Mouse (Mus musculus) midbrain, postnatal 0 days (tissue): ENCODE results near the gene Eaf2. TPM values are rescaled to one million over a fixed set of nuclear protein-coding genes. Genes with fewer than 3 reads are reported as not detected.

ENCODE experiments used
- ATAC-seq: fragments of 200-750 bp; cut with Nextera tagmentation; 2 replicates; pipeline ENCODE4 v1.8.0; 2017; ENCODE audit warnings: moderate number of reproducible peaks, mild to moderate bottlenecking, moderate TSS enrichment, moderate library complexity; ENCODE audit not compliant: low FRiP score
- DNase-seq: peaks from one replicate; pipeline ENCODE4 v3.0.0-alpha.2; 2015; ENCODE audit warnings: low spot score
- H3K27ac ChIP-seq: fragments of 300-500 bp; sonication (generic); 2 replicates; pipeline ENCODE4 v1.5.1; 2014; ENCODE audit warnings: low read depth, mild to moderate bottlenecking, low read length, mixed read lengths
- H3K27me3 ChIP-seq: fragments of 300-500 bp; sonication (generic); 2 replicates; pipeline ENCODE4 v1.6.1; 2014; ENCODE audit warnings: low read length, control low read depth, mixed read lengths; ENCODE audit not compliant: insufficient read depth
- H3K36me3 ChIP-seq: fragments of 300-500 bp; sonication (generic); 2 replicates; pipeline ENCODE4 v1.6.1; 2014; ENCODE audit warnings: low read length, control low read depth, mixed read lengths; ENCODE audit not compliant: insufficient read depth
- H3K4me1 ChIP-seq: fragments of 300-500 bp; sonication (generic); 2 replicates; pipeline ENCODE4 v1.6.1; 2014; ENCODE audit warnings: mild to moderate bottlenecking, control low read depth, antibody characterized with exemption, low read length, mixed read lengths; ENCODE audit not compliant: insufficient read depth
- H3K4me2 ChIP-seq: fragments of 300-500 bp; sonication (generic); 2 replicates; pipeline ENCODE4 v1.6.1; 2014; ENCODE audit warnings: low read depth, mild to moderate bottlenecking, low read length, mixed read lengths; ENCODE audit not compliant: poor library complexity, severe bottlenecking
- H3K4me3 ChIP-seq: fragments of 300-500 bp; sonication (generic); 2 replicates; pipeline ENCODE4 v1.5.1; 2014; ENCODE audit warnings: low read depth, mild to moderate bottlenecking, low read length, moderate library complexity
- H3K9ac ChIP-seq: fragments of 300-500 bp; sonication (generic); replicated peaks from 2 replicates; pipeline ENCODE4 v1.6.1; 2014; ENCODE audit warnings: mild to moderate bottlenecking, low read length, moderate library complexity, mixed read lengths; ENCODE audit not compliant: poor library complexity, severe bottlenecking
- H3K9me3 ChIP-seq: fragments of 300-500 bp; sonication (generic); 2 replicates; pipeline ENCODE4 v1.6.1; 2016; ENCODE audit warnings: low read length, control low read depth
- CTCF ChIP-seq: IDR thresholded peaks from 2 replicates; pipeline ENCODE4 v1.5.1; 2016; ENCODE audit warnings: antibody characterized with exemption, mild to moderate bottlenecking
- WGBS: fragments of 180-500 bp; shearing (Covaris S2); extraction: QIAGEN DNeasy Blood & Tissue Kit; methylation state at CpG from one replicate; pipeline ENCODE4 v1.1.7; 2014; 5-methylcytosine and 5-hydroxymethylcytosine counted together
- polyA plus RNA-seq: library from polyadenylated mRNA; unstranded; fragments of >200 nt; fragmentation: Nextera tagmentation; extraction: Ambion mirVana; gene quantifications from 2 replicates; pipeline ENCODE4 v1.2.1, GENCODE M21; 2015
- total RNA-seq: library from RNA; depleted of rRNA; stranded (reverse); fragments of >200 nt; gene quantifications from 2 replicates; pipeline ENCODE4 v1.2.3, GENCODE M21; 2014

The Eaf2 gene
- total and polyA plus RNA-seq, 2 experiments from 2014 or later = 1.0 to 1.3 TPM

DNA sequence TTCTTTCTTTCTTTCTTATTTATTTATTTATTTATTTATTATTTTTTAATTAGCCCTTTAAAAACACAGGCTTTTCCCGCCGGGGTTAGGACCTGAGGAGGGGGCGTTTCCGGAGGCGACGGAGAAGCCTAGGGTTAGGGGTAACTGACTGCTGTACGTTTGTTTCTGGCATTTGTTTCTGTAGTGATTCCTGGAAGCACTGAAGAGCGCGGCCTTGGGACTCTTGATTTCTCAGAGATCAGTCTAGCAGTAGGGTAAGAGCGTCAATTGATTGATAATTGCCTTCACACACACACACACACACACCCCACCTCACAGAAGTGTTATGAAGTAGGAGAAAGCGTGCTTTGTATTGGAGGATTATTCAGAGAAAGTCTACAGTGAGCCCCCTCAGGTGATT is 46.0 kb downstream of the Eaf2 start:
- DNase-seq (peak; percentile 5), ATAC-seq (peak; percentile 9)
- TF ChIP-seq CTCF = no peak
- WGBS = 2% methylated on average over 11 of the region's 11 CpGs
- H3K4me3 ChIP-seq = peak overlapping the region; percentile 92
- peak overlapping the region; percentile 60 for H3K4me2 ChIP-seq
- H3K27me3 ChIP-seq = no peaks in the 10 kb centered on the region
- peaks cover 2% of the 10 kb centered on the region; the same call in 1 of the 2 replicates for H3K4me1 ChIP-seq
- H3K9ac ChIP-seq = peak overlapping the region; percentile 97
- no peaks in the 10 kb centered on the region for H3K36me3 ChIP-seq
- no peaks in the 10 kb centered on the region for H3K9me3 ChIP-seq
- H3K27ac ChIP-seq = peak overlapping the region; percentile 68; the same call in 1 of the 2 replicates

DNA sequence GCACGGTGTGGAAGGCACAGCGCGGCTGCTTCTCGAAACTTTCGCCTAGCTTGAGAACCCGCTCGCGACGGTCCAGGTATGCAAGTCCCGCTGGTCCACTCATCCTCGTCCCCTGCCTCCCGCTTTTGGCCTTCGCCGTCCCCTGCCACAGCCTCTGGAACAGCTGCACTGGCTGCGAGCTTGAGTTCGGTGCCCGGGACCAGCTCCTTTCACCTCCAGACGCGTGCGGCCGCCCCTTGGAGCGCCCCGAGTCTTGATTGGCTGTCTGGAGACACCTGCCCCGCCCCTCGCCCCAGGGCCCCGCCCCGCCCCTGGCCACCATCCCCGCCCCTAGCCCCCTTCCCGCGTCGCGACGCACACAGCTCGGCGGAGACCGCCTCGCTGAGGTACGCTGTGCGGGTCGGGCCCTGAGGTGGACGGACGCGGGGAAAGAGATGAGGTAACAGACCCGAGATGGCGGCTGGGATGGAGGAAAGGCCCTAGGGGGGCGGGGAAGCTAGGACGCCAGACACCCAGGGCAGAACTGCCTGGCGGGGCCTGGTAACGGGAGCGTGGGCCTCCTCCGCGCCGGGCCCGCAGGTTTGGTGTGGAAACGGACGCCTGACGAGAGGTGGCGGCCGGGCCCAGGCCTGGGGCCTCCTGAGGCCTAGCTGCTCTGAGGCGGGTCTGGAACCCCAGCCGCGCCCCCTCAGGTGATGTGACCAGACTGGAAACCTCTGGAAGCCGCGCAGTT is 46.6 kb downstream of the Eaf2 start, which contains the start of gene Iqcb1:
Iqcb1 (plus strand) TSS at position 332 of the 733 bp plus-strand sequence.
- Histone ChIP-seq H3K27ac (peak within 1 kb of the TSS; percentile 68), H3K27me3 (no peaks in the 10 kb centered on the region), H3K4me2 (peak within 1 kb of the TSS; percentile 60), H3K4me1 (peaks cover 2% of the 10 kb centered on the region; the same call in 1 of the 2 replicates), H3K9me3 (no peaks in the 10 kb centered on the region), H3K36me3 (no peaks in the 10 kb centered on the region), H3K9ac (peak within 1 kb of the TSS; percentile 97), H3K4me3 (peak within 1 kb of the TSS; percentile 92)
- peak; percentile 8; the same call in 1 of the 2 replicates for TF ChIP-seq CTCF
- ATAC-seq (peak; percentile 98), DNase-seq (peak; percentile 83)
- 1% methylated on average over 63 of the region's 64 CpGs for WGBS

DNA sequence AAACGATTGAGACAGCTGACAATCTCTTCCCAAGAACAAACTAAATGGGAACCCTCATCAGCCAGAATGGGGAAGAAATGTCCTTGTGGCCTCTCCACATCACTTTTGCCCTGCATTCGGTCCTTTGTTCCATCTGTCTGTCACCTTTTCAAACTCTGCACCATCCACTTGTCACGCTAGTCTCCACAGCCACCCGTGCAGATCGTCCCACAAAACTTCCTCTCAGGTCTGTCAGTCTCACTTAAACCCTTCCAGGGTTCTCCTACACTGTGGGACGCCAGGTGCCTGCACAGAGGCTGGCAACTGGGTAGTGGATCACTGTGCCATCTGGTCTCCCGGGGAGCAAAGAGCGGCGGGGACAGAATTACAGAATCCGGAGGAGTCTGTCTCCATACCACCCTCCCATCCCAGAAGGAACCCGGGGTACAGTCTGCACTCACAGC is 47.2 kb downstream of the Eaf2 start:
- Histone ChIP-seq H3K4me2 (peak overlapping the region; percentile 60), H3K27me3 (no peaks in the 10 kb centered on the region), H3K27ac (no peak overlapping the region), H3K9ac (peak overlapping the region; percentile 97; the same call in 1 of the 2 replicates), H3K4me3 (peak overlapping the region; percentile 92), H3K9me3 (no peaks in the 10 kb centered on the region), H3K36me3 (no peaks in the 10 kb centered on the region), H3K4me1 (peaks cover 2% of the 10 kb centered on the region; the same call in 1 of the 2 replicates)
- no peak for TF ChIP-seq CTCF
- DNase-seq = no peak
- ATAC-seq = peak; percentile 42; the same call in 1 of the 2 replicates
- WGBS = 4% methylated on average over 11 of the region's 11 CpGs

DNA sequence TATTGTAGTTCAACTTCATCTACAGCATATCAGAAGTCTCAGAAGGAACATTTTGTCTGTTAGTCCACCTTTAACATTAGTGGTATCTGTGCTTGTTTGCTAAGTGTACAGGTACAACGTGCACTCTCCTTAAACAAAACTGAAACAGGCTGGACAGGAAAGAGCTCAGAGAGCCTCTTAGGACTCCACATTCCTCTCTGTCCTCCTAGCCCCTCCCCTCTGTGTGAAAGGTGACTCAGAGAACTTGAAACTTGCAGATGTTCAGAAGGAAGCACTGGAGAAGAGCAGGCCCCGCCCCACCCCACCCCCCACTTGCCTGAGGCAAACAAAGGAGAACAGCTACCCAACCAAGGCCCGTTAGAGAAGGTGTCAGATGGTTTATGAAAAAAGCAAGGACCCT is 53.3 kb downstream of the Eaf2 start:
- no peak overlapping the region for H3K4me3 ChIP-seq
- H3K27me3 ChIP-seq = no peaks in the 10 kb centered on the region
- ATAC-seq = no peak
- no peak for TF ChIP-seq CTCF
- WGBS = 12% methylated on average over 3 of the region's 3 CpGs
- H3K36me3 ChIP-seq = no peaks in the 10 kb centered on the region
- H3K4me1 ChIP-seq = no peaks in the 10 kb centered on the region
- H3K9me3 ChIP-seq = no peaks in the 10 kb centered on the region
- H3K27ac ChIP-seq = no peak overlapping the region
- no peak overlapping the region for H3K9ac ChIP-seq
- no peak overlapping the region for H3K4me2 ChIP-seq
- DNase-seq = no peak

DNA sequence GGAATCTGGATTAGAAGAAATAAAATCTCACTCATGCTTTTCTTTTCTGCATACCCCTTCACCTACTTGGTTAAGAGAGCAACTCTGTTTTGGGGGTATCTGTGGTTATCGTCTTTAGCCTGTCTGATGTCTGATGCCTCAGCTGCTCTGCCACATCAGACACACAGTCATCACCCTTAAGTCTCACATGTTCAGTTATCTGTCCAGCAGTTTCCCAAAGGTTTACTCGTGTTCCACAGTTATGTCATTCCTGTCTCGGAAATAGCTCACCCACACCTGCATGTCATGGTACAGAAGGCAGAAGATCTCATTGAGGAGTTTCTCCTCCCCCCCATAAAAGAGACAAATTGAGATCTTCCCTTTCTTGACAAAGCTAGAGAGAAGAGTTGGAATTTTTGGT is 54.1 kb downstream of the Eaf2 start:
- ATAC-seq (no peak), DNase-seq (no peak)
- no peak overlapping the region for H3K4me2 ChIP-seq
- no peak for TF ChIP-seq CTCF
- no peak overlapping the region for H3K27ac ChIP-seq
- H3K36me3 ChIP-seq = no peaks in the 10 kb centered on the region
- H3K27me3 ChIP-seq = no peaks in the 10 kb centered on the region
- no peaks in the 10 kb centered on the region for H3K4me1 ChIP-seq
- no peak overlapping the region for H3K4me3 ChIP-seq
- no peaks in the 10 kb centered on the region for H3K9me3 ChIP-seq
- WGBS = 86% methylated on average over 3 of the region's 3 CpGs
- H3K9ac ChIP-seq = no peak overlapping the region

DNA sequence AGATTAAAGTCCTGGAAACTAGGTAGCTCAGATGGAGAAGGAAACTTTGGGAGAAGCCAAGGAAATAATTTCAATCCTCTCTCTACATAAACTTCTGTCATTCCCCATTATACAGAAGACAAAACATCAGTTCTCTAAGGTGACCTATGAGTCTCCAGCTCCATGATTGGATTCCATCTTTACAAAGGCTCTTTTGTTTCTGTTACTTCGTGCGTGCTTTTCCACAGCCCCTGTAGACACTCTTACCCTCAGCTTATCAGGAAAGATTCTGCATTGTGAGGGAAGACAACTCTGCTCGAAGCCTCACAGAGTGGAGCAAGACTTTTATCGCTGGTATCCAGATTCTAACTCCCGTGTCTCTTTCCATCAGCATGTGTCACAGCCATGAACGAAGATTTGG is 54.8 kb downstream of the Eaf2 start:
- DNase-seq (no peak), ATAC-seq (no peak)
- no peak overlapping the region for H3K9ac ChIP-seq
- no peaks in the 10 kb centered on the region for H3K4me1 ChIP-seq
- no peaks in the 10 kb centered on the region for H3K27me3 ChIP-seq
- no peak for TF ChIP-seq CTCF
- H3K4me3 ChIP-seq = no peak overlapping the region
- H3K27ac ChIP-seq = no peak overlapping the region
- WGBS = 60% methylated on average over 6 of the region's 6 CpGs
- H3K9me3 ChIP-seq = no peaks in the 10 kb centered on the region
- H3K4me2 ChIP-seq = no peak overlapping the region
- H3K36me3 ChIP-seq = no peaks in the 10 kb centered on the region
